Mouse (Mus musculus): ENCODE measurements around the gene Actr6.

The Actr6 gene

DNA sequence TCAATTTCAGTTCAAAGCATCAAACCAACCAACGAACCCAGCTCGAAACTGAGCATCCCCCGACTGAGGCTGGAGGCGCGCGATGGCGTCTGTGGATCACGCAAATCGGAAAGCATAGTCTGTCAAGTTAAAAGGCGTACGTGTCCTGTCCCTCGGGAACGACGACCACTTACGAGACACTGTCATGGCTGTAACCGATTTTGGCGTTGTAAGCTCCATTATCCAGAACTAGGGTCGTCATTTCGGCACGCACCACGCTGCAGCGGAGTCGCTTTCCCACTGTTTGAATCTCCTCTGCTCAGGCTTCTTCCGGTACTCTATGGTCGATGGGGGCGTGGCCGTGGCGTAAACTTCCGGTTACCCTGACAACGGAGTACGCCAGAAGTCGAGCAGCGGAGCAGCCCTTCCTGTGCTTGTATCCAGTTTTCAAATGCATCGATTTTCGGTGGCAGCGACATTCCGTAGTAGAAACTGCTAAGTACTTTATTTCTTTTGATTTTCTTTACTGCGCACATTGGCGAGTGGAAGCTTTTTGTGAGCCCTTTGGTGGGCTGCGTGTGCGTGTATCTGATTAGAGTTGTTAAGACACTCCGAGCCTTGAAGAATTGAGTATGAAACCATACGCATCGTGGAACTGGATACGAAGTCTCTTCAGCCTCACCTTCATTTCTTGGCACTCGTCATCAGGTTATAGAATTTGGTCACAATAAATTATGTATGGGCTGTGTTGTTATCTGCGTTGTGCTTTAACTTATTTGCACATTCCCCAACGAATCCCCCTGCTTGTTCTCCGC lies at the start of gene Actr6:
Actr6 (minus strand) TSS at position 295 of the 794 bp plus-strand sequence.
- in situ Hi-C loops (cut with MboI; ENCODE audit: low sequenced_read_pairs), result no loop called here

DNA sequence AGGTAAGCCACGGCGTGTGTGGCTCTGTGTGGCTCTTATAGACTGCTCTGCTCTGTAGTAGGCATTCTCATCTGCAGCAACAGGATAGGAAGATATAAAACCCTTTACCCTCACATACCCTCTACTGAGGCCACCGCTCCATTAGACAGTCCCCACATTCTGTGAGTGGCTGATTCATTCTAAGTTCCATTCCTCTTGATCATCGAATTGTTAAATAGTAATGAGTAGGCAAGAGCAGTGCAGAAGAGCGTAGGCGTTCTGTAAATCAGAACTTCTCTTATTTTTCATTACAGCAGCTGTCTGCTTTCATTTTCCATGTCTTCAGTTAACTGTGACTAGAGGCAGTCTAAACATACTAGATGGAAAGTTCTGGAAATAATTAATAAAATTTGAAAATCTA lies 43.9 kb upstream of the Actr6 start:
- in situ Hi-C loops (cut with MboI; ENCODE audit: low sequenced_read_pairs), result no loop called here

DNA sequence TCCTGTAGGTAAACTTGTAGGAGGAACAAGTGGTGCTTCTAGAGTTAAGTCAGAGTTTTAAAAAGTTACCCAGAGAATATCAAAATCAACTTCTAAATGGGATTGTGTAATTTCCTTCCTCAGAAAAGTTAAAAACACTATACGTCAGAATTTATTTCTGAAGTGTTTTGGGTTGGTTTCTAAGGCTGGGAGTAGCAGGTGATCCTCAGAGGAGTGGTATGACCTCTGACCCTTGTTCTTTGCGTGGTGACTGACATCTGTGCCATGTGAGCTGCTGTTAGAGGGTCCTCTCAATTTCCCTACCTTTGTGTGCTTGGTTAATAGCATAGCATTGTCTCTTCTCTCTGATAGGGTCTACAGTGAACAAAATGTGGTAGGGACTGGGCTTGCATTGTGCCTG lies 39.8 kb upstream of the Actr6 start:
- in situ Hi-C loops (cut with MboI; ENCODE audit: low sequenced_read_pairs), result no loop called here

DNA sequence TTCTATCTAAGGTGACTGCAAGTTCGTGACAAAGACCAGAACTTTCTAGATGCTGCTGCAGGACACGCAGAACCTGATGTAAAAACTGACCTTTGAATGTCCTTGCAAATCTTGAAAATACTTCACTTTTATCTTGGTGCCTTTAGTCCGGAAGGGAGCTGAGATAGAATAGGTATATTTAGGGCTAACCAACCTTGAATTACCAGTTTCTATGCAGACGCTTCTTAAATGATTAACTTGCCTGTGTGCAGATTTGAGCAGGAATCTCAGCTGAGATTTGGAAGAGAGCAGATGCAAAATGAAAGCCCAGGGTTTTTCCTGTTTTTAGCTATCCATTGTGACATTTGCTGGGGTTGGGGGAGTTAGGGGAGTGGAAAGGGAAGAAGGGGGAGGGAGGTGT lies 37.0 kb upstream of the Actr6 start:
- in situ Hi-C loops (cut with MboI; ENCODE audit: low sequenced_read_pairs), result no loop called here

DNA sequence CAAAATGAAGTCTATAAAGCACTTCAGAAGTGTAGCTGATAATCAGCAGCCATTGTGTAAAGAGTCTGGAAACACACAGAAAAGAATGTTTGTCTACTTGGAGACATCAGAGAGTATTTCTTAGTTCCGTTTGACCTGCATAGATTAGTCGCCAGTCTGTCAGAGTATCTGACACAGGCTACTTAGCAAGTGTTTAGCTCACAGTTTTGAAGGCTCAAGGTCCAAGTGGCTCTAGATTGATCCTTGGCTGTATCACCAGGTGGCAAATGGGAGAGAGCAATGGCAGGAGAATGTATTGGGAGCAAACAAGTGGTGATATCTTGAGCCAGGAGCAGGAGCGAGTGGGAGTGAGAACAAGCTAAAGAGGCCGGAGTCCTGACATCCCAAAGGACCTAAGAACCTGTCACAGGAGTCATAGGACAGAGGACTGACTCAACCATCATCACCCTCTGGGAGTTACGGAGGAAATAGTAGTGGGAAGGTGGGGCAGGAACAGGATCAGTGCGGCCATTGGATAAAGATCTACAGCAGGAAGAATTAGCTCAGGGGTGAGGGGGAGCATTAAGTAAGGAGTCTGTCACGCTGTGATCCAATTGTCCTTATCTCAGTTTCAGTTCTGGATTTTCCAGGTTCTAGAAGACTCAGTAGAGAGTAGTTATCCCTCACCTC lies 36.4 kb upstream of the Actr6 start:
- in situ Hi-C loops (cut with MboI; ENCODE audit: low sequenced_read_pairs), result no loop called here

DNA sequence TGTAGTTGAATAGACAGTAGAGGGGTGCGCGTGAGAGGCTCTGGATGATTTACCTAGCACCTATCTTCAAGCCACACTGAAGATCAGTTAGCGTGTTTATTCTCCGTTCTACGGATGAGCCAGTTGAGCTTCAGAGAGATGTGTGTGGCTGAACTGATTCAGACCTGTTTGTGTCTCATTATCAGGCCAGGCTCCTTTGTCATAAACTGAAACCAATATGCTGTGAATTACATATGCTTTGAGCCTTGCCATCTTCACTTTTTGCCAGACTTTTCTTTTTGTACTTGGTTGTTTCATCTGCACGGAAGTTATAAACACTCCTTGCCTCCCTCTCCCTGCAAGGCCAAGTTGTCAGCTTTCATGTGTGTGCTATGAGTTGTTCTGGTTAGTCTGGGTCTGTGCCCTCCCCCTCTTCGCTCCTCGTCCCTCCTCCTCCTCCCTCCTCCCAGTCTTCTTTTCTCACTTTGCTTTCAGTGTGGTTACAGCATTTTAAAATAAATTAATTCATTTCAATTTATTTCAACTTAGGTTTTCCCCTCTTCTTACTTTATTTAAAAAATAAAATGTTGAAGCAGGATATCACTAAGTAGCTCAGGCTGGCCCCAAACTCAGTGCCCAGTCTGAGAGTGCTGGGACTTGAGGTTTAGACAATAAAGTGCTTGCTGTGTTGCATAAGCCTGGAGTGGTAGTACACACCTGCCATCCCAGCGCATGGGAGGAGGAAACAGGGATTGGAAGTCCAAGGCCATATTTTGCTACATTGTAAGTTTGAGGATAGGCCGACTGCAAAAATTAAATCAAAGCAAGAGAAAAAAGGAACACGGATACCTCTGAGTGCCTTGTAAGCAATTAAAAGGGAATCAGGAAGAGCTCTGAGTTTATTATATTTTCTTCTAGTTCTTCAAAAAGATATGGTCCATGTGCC lies 34.0 kb upstream of the Actr6 start:
- in situ Hi-C loops (cut with MboI; ENCODE audit: low sequenced_read_pairs), result no loop called here

DNA sequence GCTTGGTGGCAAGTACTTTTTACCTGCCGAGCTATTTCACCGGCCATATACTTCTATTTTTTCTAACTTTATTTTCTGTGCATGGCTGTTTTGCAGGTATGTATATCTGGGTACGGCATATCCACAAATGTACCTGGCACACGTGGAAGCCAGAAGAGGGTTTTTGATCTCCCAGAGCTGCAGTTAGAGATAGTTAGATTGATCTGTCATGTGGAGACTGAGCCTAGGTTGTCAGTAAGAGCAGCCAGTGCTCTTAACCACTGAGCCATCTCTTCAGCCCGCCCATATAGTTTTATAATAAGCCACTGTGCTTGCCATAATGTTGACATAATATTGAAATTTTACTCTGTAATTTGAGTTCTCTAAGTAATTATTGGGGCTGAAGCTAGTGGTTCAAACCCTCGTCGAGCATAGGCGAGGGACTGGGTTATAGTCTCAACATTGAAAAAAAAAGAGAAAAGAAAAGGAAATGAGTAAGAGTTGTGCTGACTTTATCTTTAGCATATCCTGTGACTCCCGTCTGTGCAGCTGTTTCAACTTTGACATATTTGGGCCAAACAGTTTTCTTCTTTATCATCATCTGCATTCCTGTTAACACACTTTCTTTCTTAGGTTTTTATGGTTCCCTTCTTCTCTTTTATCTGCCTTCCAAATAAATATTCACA lies 32.5 kb upstream of the Actr6 start:
- in situ Hi-C loops (cut with MboI; ENCODE audit: low sequenced_read_pairs), result no loop called here

DNA sequence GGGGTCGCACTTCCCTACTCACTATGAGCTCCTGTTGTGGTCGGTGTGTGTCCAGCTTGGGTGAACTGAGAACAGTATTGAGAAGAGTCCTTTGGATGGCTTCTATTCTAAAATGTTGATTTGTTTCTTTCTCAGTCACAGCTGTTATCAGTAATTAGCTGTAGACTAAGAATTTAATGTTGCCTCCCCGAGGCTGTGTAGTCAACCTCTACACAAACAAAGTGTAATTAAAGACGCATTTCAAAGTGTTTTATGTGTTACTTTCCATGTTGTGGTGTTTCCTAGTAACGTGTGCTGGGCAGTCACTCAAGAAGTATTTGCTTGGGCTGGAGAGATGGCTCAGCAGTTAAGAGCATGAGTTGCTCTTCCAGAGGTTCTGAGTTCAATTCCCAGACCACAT lies 28.7 kb upstream of the Actr6 start:
- in situ Hi-C loops (cut with MboI; ENCODE audit: low sequenced_read_pairs), result no loop called here

DNA sequence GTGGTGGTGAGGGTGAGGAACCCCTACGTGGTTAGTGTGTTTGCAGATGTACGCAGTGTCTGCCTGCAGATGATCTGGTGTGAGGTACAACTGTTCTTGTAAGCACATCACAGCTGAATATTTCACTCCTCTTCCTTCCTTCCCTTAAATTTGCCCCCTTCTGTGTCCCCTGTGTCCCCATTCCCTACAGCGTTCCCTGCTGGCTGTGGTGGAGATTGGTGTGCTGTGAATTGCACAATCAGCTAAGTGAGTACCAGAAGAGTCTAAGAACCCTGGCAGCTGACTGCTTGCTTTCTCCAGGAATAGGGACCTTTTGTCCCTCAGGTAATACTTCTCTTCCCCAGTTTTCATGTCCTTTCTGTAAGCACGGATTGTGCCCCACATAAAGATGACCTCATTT lies 23.1 kb upstream of the Actr6 start:
- in situ Hi-C loops (cut with MboI; ENCODE audit: low sequenced_read_pairs), result no loop called here

DNA sequence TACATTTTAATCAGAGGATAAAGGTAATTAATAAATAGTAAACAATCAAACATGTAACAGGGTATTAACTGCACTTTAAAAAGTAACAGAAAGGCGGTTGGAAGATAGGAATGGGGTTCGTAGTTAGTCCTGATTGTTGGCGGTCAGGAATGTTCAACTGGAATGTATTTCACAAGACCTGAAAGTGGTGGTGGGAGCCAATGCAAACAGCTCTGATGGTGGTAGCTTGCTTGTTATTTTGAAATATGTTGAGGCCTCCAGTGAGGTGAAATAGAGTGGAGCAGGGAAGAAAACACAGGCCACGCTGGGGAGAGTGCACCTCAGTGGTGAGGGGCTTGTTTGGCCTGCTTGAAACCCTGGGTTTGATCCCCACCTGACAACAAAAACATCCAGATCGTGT lies 19.0 kb upstream of the Actr6 start:
- in situ Hi-C loops (cut with MboI; ENCODE audit: low sequenced_read_pairs), result no loop called here

DNA sequence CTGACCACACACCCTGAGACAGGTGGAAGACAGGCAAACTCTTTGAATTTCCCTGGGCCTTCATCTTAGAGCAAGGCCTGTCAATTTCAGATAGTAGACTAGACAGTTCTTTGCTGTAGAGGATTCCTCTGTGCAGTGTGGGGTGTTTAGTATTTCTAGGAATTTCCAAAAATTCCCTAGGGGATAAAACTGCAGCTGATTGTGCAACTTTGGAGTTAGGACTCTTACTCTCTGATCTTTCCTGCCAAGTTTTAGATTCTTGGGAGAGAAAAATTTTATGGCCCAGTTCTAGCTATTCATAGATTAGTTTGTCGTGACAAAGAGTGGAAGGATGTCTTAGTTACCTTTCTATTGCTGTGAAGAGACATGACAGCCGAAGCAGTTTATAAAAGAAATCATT lies 16.5 kb upstream of the Actr6 start:
- in situ Hi-C loops (cut with MboI; ENCODE audit: low sequenced_read_pairs), result no loop called here

DNA sequence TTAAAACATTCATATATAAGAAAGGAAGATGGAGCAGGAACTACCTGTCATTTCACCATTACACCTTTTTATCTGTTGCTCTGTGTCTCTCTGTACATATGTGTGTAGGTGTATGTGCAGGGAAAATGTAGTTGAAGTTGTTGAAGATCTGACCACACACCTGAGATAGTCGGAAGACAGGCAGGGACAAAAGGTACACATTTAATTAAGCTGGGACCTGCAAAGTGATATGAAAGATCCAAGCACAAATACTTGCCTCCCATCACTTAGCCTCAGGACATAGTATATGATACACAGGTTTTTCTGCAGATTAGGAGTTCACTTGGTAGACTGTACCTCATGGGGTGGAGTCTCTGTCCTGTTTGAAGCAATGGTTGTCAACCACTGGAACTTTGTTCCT lies 15.8 kb upstream of the Actr6 start:
- in situ Hi-C loops (cut with MboI; ENCODE audit: low sequenced_read_pairs), result no loop called here

DNA sequence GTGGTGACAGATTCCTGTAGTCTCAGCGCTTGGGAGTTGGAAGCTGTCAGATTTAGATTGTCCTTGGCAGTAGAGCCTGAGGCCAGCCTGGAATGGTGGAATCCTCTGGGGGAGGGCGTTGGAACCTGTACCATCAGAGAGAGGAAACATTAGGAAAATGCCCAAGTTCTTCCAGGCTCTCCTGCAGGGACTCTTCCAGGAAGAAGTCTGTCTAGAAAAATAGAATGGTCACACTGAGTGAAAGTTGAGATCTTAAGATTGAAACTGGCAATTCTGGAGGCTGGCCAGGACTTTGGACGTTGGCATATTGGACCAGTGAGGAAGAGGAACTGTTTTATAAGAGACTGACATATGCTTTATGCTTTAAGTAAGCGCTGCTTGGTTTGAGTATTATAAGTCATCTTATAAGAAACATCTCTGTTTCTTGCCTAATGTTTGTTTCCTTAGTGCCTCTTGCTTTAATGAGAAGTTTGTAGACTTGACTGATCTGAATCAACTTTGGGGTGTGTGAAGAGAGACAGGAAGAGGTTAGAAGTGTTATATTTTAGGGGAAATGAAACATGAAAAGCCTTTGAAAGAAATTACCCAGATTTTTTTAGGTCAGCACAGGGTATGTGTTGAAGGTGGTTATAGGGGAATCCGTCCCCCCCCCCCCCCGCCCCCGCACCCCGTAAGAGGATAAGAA lies 15.3 kb upstream of the Actr6 start:
- in situ Hi-C loops (cut with MboI; ENCODE audit: low sequenced_read_pairs), result no loop called here

DNA sequence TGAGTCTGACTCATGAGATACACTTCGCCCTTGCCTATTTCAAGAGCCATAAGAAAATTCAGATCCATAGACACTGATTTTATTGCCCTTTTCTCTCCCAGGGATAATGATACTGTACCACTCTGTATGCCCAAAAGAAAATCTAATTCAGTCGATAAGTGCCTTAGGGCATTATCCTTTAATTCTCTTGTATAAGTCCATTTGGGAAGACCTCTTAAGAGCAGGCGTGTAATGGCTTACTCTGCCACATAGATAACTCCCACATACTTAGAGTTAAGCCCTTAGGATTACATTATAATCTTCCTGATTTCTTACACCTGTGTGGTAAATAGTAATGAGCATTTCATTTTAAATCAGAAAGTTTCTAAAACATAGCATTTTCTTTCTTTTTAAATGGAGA lies 14.5 kb upstream of the Actr6 start:
- in situ Hi-C loops (cut with MboI; ENCODE audit: low sequenced_read_pairs), result no loop called here

DNA sequence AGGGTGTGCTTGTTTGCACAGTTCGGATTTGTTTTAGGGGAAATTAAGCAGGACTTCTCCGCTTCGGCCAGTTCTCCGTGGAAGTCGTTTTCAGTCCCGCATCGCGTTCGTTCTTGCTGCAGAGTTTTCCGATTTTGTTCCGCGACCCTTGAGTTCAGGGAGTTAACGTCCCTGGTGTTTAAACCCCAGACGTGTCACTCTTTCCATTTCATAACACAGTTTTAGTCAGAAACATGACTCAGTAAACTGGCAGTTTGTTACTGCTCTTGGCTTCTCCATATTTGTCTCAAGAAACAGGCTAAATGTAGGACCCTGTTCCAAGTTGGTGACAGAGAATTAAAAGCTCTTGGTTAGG lies 13.5 kb upstream of the Actr6 start:
- in situ Hi-C loops (cut with MboI; ENCODE audit: low sequenced_read_pairs), result no loop called here

DNA sequence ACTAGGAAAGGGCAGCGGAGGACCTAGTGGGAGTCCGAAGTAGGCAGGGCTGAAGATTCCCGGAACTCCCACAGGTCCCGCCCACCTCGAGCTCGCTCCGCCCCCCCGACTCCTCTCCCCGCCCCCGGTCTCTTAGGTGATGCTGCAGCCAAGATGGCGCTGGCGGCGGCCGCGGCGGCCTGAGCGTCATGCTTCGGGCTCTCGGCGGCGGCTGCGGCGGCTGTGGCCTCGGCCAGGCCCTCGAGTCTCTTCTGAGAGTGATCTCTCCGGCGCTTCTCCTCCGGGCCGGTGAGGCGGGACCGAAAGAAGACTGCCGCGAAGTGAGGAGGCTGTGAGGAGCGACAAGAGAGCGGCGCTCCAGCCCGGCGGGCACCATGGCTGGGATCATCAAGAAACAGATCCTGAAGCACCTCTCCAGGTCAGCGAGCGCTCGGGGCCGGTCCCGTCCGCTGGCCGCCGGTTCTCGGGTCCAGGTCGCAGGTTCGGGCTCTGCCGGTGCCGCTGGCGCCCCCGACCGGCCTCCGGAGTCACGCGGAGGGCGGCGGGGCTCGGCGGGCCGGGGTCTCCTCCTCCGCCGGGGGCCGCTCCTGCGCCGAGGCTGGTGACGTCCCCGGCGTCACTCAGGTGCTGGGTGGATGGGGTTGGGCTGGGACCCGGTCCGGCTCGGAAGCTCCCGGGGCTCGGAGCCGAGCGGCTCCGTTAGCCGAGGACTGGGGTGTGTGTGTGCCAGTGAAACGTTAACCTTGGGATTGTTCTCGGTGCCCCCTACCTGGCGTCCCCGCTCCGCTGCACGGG lies 13.0 kb upstream of the Actr6 start, which contains the start of gene Uhrf1bp1l:
Uhrf1bp1l (plus strand) TSS at position 121 of the 795 bp plus-strand sequence.
- in situ Hi-C loops (cut with MboI; ENCODE audit: low sequenced_read_pairs), result no loop called here

DNA sequence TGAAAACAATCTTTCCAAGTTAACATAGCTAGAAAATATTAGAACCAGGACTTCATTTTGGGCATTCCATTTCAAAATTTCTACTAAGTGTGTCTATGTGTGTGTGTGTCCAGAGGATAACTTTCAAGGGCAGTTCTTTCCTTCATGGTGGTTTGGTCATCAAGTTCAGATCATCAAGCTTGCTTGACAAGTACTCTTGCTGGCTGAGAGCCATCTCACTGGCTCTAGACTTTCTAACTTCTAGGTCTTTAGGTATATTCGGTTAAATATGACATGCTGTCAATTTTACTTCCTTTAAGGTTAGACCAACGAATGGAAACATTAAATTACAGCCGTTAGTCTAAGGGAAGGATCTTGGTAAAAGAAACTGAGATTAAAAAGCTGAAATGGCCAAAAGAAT lies 12.2 kb upstream of the Actr6 start:
- in situ Hi-C loops (cut with MboI; ENCODE audit: low sequenced_read_pairs), result no loop called here

DNA sequence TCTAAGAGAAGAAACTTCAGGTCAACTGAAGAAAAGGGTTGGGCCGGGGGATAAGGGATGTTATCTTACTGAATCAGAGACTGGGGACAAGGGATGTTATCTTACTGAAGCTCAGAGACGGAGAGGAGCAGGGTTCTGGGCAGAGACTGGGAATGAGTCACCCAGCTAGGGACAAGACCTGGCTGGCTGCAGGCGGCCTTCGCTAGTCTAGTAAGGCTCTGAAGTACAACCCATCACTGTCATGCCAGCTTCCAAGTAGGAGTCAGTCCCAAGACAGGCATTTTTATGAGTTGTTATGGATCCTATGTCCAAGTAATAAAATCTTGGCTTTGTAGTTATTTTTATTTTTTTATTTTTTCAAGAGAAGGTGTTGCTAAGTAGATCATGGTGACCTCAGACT lies 11.2 kb upstream of the Actr6 start:
- in situ Hi-C loops (cut with MboI; ENCODE audit: low sequenced_read_pairs), result no loop called here

DNA sequence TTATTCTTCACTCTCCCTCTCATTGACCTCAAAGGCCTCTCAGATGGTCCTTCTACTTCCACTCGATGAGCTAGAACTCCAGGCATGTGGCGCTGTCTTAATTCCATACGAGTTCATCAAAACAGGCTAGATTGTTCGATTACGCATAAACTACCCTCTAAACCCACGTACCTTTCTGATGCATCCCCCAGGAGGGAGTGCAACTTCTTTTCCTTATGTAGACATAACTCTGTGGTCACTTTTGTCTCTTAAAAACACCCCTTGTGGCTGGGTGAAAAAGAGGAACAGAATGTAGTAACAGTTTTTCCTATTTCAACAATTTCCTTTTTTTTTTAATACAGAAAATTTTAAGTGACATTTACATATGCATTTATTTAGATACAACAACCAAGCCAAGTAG lies 8.9 kb upstream of the Actr6 start:
- in situ Hi-C loops (cut with MboI; ENCODE audit: low sequenced_read_pairs), result no loop called here

DNA sequence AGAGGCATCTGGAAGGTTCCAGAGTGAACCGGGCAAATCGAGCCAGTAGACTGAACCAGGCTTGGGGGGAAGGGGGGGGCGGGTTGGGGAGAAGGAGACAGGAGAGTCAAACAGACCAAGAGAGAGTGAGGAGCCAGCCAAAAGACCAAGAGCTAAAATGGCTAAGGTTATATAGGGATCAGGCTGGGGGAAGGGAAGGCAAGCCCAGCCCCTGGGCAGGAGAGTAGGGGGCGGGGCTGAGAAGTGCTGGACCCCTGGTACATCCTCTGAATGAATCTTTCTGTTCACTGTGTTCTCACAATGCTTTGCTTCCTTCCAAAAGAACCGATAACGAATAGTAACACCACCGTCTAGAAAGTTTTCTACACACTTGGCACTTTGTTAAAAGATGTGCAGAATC lies 7.6 kb upstream of the Actr6 start:
- in situ Hi-C loops (cut with MboI; ENCODE audit: low sequenced_read_pairs), result no loop called here
